Mouse (Mus musculus): ENCODE results near the gene Nptxr. TPM values are rescaled to one million over a fixed set of nuclear protein-coding genes. Genes with fewer than 3 reads are reported as not detected.

Gene Nptxr
- polyA plus RNA-seq (2014; fragmentation: Illumina TruSeq; extraction: RNeasy Lipid Tissue Mini Kit (QIAGEN cat#74804); ENCODE audit: low read depth, low replicate concordance) = 1.7 TPM

DNA sequence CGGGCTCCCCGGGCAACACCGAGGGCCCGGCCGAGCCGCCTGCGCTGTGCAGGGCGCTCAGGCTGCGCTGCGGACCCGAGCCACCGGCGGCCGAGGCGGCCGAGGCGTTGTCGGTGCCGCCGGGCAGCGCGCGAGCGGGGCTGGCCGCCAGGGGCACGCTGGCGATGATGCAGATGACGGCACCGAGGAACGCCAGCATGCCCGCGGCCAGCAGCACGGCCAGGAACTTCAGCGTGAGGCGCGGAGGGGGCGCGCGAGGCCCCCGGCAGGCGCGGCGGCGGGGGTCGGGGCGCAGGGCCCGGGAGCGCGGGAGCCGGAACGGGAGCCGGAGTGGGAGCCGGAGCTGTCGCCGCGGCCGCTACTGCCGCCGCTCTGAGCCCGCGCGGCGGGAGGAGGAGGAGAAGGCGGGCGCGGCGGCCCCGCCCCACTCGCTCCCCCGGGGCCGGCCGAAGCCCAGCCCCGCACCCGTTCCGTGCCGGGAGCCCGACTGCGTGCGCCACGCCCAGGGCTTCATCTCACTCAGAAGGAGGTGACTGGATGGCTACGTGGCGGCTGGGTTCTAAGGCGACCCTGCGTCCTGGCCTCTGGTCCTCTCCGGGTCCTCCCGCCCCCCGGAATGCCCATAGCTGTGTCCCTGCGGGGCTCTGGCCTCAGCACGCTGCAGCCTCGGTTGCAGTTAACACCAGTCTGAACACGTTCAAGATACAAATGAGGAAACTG, at the start of gene Nptxr:
TSS of gene Nptxr (minus strand) at position 415 of the 720 bp plus-strand sequence.

DNA sequence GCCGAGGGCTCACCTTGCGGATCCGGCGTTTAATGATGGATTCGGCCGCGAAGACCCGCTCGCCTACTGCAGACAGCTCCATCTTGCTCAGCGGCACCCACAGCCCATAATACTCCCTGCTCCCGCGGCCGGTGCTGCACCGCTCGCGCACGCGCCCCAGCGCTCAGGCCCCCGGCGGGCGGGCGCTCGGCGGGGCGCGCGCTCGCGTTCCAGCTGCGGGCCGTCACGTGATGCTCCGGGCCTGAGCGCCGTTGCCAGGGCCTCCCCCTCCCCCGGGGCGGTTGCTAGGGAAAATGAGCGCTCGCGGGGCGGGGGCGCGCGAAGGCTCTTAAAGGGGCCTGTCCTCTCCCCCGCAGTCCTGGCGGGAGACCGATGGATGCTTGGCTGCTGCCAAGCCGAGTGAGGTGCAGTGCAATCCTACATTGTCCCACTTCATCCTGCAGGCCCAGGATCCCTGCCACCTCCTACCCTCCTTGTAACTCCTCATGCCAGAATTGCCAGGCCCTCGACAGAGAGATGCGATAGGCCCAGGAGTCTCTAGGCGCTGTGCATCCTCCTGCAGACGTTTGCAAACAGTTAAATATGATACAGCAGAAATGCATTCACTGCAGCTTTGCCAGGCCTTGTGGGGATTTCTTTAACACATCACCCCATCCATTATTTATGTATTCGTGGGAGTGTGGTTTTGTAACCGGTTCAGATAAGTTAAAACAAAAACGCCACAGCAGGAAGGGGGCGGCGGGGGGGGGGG, 29.7 kb upstream of the Nptxr start, which contains the start of the genes Npcd and Cbx6:
TSS of gene Npcd (minus strand) at position 108 of the 751 bp plus-strand sequence.
TSS of gene Cbx6 (minus strand) at position 559 of the 751 bp plus-strand sequence.

DNA sequence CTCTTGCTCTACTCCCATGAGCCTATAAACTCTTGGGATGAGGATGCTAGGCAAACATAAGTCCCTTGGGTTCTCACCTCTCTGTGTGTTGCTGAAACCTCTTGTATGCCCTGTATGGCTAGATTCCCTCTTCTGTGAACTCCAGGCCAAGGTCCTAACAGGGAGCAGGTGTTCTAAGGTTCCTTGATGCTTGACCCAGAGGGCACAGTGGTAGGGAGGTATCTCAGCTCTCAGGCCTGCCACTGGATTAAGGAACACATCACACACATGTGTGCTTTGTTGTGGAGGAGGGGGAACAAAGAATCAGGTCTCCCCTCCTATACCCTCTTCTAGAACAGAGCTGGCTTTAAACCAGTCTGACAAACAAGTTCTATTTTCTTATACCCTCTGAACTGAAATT, 26.8 kb downstream of the Nptxr start, which contains the start of gene Dnal4:
TSS of gene Dnal4 (minus strand) at position 101 of the 400 bp plus-strand sequence.

DNA sequence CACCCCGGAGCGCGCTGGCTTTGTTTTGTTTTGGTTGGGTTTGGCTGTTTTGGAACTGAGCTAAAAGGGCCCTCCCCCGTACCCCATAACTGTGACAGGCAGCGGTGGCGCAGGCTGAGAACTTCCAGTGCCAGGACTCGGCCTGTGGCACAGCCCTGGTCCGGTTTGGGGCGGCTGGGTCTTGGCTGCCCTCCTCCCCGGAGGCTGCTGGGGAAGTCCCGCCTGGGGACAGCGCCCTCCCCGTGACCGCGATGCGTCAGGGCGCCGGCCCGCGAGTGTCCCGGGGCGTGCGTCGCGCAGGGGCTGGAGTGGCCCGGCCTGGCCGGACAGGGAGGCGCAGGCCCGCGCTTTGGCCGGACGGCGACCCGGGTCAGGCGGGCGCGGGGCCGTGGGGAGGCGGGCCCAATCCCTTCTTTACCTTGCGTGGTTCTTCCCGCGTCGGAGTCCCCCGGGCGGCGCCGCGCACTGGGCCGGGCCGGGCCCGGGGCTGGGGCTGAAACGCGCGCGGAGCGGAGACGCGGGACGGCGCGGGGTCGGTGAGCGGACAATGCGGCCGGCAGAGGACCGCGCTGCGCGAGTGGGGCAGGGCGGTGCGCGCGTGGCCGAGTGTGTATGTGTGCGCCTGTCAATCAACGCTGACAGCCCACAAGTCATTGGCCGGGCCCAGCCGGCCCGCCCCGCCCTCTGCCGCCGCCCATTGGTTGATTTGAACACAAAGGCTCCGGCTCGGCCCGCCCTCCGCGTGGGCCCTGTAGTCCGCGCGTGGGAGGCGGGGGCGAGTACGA, 62.5 kb downstream of the Nptxr start, which contains the start of gene Sun2:
TSS of gene Sun2 (minus strand) at position 616 of the 785 bp plus-strand sequence.

Other genes with a start within 250 kb of the Nptxr start
- gene Dmc1, start 199.7 kb downstream of the Nptxr start, polyA plus RNA-seq (2014; fragmentation: Illumina TruSeq; extraction: RNeasy Lipid Tissue Mini Kit (QIAGEN cat#74804); ENCODE audit: low read depth, low replicate concordance) = not detected
- gene Fam227a, start 145.8 kb downstream of the Nptxr start, polyA plus RNA-seq (2014; fragmentation: Illumina TruSeq; extraction: RNeasy Lipid Tissue Mini Kit (QIAGEN cat#74804); ENCODE audit: low read depth, low replicate concordance) = 1.8 TPM
- 26.7 TPM for gene Cby1, start 145.6 kb downstream of the Nptxr start, polyA plus RNA-seq (2014; fragmentation: Illumina TruSeq; extraction: RNeasy Lipid Tissue Mini Kit (QIAGEN cat#74804); ENCODE audit: low read depth, low replicate concordance)
- gene Tomm22, start 133.9 kb downstream of the Nptxr start, polyA plus RNA-seq (2014; fragmentation: Illumina TruSeq; extraction: RNeasy Lipid Tissue Mini Kit (QIAGEN cat#74804); ENCODE audit: low read depth, low replicate concordance) = 98.6 TPM
- gene Josd1, start 116.8 kb downstream of the Nptxr start, polyA plus RNA-seq (2014; fragmentation: Illumina TruSeq; extraction: RNeasy Lipid Tissue Mini Kit (QIAGEN cat#74804); ENCODE audit: low read depth, low replicate concordance) = 24.7 TPM
- 24.9 TPM for gene Gtpbp1, start 113.9 kb downstream of the Nptxr start, polyA plus RNA-seq (2014; fragmentation: Illumina TruSeq; extraction: RNeasy Lipid Tissue Mini Kit (QIAGEN cat#74804); ENCODE audit: low read depth, low replicate concordance)
- 81.0 TPM for gene Sun2, start 62.2 kb downstream of the Nptxr start, polyA plus RNA-seq (2014; fragmentation: Illumina TruSeq; extraction: RNeasy Lipid Tissue Mini Kit (QIAGEN cat#74804); ENCODE audit: low read depth, low replicate concordance)
- 29.7 TPM for gene Dnal4, start 26.9 kb downstream of the Nptxr start, polyA plus RNA-seq (2014; fragmentation: Illumina TruSeq; extraction: RNeasy Lipid Tissue Mini Kit (QIAGEN cat#74804); ENCODE audit: low read depth, low replicate concordance)
- gene Npcd, start 29.5 kb upstream of the Nptxr start, polyA plus RNA-seq (2014; fragmentation: Illumina TruSeq; extraction: RNeasy Lipid Tissue Mini Kit (QIAGEN cat#74804); ENCODE audit: low read depth, low replicate concordance) = not detected
- gene Cbx6, start 29.9 kb upstream of the Nptxr start, polyA plus RNA-seq (2014; fragmentation: Illumina TruSeq; extraction: RNeasy Lipid Tissue Mini Kit (QIAGEN cat#74804); ENCODE audit: low read depth, low replicate concordance) = 16.9 TPM
- 7.9 TPM for gene Apobec3, start 86.9 kb upstream of the Nptxr start, polyA plus RNA-seq (2014; fragmentation: Illumina TruSeq; extraction: RNeasy Lipid Tissue Mini Kit (QIAGEN cat#74804); ENCODE audit: low read depth, low replicate concordance)
- 30.0 TPM for gene Cbx7, start 166.4 kb upstream of the Nptxr start, polyA plus RNA-seq (2014; fragmentation: Illumina TruSeq; extraction: RNeasy Lipid Tissue Mini Kit (QIAGEN cat#74804); ENCODE audit: low read depth, low replicate concordance)
- gene Pdgfb, start 210.2 kb upstream of the Nptxr start, polyA plus RNA-seq (2014; fragmentation: Illumina TruSeq; extraction: RNeasy Lipid Tissue Mini Kit (QIAGEN cat#74804); ENCODE audit: low read depth, low replicate concordance) = 32.2 TPM